Mouse (Mus musculus) mesoderm, embryonic 11.5 days (tissue): ENCODE measurements around the gene Kif21a.

Source experiments
- DNase-seq: peaks from one replicate; pipeline ENCODE4 v3.0.0-alpha.2; 2012; ENCODE audit warnings: low read depth, low spot score

The Kif21a gene

GRCm38 (mm10) chr15:91018161-91018860 is 31.4 kb downstream of the Kif21a start:
- peak; percentile 71 for DNase-seq

GRCm38 (mm10) chr15:91017261-91018160 is 32.2 kb downstream of the Kif21a start:
- DNase-seq, result peak; percentile 63

- DNase-seq, result no peak
Measured at GRCm38 (mm10) chr15:91016366-91016765, 33.4 kb downstream of the Kif21a start.

GRCm38 (mm10) chr15:91012793-91013580 is 36.8 kb downstream of the Kif21a start:
- no peak for DNase-seq

- no peak for DNase-seq
Measured at GRCm38 (mm10) chr15:91010218-91010617, 39.5 kb downstream of the Kif21a start.

- DNase-seq, result no peak
Measured at GRCm38 (mm10) chr15:91007123-91007830, 42.5 kb downstream of the Kif21a start.

GRCm38 (mm10) chr15:91004726-91005125 is 45.0 kb downstream of the Kif21a start:
- no peak for DNase-seq

GRCm38 (mm10) chr15:91001037-91001616 is 48.6 kb downstream of the Kif21a start:
- no peak for DNase-seq

GRCm38 (mm10) chr15:91000280-91001036 is 49.3 kb downstream of the Kif21a start:
- DNase-seq, result no peak

GRCm38 (mm10) chr15:90992871-90993270 is 56.9 kb downstream of the Kif21a start:
- DNase-seq, result no peak

GRCm38 (mm10) chr15:90992388-90992787 is 57.4 kb downstream of the Kif21a start:
- DNase-seq, result no peak

GRCm38 (mm10) chr15:90991843-90992242 is 57.9 kb downstream of the Kif21a start:
- DNase-seq, result no peak

GRCm38 (mm10) chr15:90987714-90988250 is 62.0 kb downstream of the Kif21a start:
- DNase-seq, result no peak

- no peak for DNase-seq
Measured at GRCm38 (mm10) chr15:90975914-90976313, 73.8 kb downstream of the Kif21a start.

- peak; percentile 39 for DNase-seq
Measured at GRCm38 (mm10) chr15:90971914-90972767, 77.6 kb downstream of the Kif21a start.

GRCm38 (mm10) chr15:90963320-90963719 is 86.4 kb downstream of the Kif21a start:
- DNase-seq, result no peak

- DNase-seq, result no peak
Measured at GRCm38 (mm10) chr15:90962548-90962947, 87.2 kb downstream of the Kif21a start.

- DNase-seq, result no peak
Measured at GRCm38 (mm10) chr15:90960831-90961554, 88.8 kb downstream of the Kif21a start.
